Mouse (Mus musculus) cerebellum, adult 2 months (tissue): ENCODE data around the gene Psmb8.

Experiments used
- CTCF ChIP-seq: fragments of 200-500 bp; IDR thresholded peaks from 2 replicates; pipeline ENCODE4 v1.5.1; 2011; ENCODE audit warnings: low read depth, mild to moderate bottlenecking, control low read depth, low read length, moderate library complexity, borderline replicate concordance; ENCODE audit not compliant: insufficient read depth
- POLR2A ChIP-seq: fragments of 200-500 bp; IDR thresholded peaks from 2 replicates; pipeline ENCODE4 v1.6.1; 2011; ENCODE audit warnings: low read length, control low read depth, borderline replicate concordance; ENCODE audit not compliant: insufficient read depth

DNA sequence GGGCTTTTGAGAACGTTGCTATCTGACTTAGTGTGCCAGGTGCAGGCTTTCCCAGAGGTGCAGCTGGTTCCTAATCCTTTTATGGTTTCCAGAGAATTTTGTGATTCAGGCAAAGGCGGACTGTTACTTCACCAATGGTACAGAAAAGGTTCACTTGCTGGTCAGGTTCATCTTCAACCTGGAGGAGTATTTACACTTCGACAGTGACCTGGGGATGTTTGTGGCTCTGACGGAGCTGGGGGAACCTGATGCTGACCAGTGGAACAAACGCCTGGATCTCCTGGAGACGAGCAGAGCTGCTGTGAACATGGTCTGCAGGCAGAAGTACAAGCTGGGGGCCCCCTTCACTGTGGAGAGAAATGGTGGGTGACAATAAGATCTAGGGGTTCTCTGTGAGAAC is 43.4 kb downstream of the Psmb8 start:
- TF ChIP-seq CTCF (no peak), POLR2A (no peak)
